Mouse (Mus musculus) cerebellum, postnatal 10 days (tissue): ENCODE results near the gene Suco.

Source experiments
- DNase-seq, 2 experiments: peaks; one replicate each; pipeline ENCODE4 v3.0.0; 2021; ENCODE audit warnings: mixed read lengths in 2 of 2

Suco gene

GRCm38 (mm10) chr1:161894126-161894525 is 17.6 kb upstream of the Suco start:
- DNase-seq, result no peak

- DNase-seq, result no peak
These were observed 12.3 kb upstream of the Suco start for GRCm38 (mm10) chr1:161888823-161889222.

GRCm38 (mm10) chr1:161887679-161888260 is 11.3 kb upstream of the Suco start:
- no peak for DNase-seq

DNA sequence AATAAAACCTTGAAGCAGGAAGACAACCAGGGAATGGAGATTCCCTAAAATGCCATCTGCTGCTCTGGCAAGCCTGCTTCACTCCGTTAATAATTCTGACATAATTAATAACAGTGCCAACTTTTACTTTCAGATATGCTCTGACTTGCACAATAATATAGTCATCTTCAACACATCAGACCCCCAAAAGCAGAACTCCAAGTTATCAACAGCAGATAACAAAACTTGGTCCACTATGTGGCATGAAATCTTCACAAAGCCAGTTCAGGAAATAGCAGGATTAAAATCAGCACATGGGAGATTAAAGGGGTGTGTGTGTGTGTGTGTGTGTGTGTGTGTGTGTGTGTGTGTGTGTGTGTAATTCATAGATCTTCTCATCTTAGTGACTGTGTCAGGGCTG is 9.3 kb upstream of the Suco start:
- peak; percentile 4 to 7 for DNase-seq

DNA sequence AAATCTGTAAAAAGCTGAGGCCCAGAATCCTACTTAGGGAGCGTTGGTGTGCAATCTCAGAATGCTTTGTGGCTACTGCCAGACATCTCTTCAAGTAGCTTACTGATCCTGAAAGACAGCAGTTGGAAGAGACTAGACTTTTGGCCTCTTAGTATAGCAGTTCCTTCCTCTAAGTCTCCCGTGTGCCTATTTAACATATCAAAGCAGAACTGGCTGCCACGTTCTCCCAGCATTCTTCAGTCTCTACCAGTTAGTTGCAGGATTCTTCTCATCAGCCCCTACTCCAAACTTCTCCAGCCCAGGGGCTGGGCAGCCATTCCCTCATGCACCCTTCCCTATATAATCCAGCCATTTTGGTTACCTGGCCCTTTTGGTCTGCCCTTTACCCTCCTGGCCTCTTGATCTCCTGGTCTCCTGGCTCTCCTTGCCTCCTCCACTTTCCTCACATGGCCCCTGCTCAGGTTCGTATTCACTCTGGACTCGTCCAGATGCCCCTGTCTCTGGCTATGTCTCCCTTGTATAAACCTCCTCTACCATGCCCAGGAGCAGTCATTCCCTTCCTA is 1.2 kb upstream of the Suco start:
- DNase-seq, result peak in 1 of 2 experiments; percentile 4

DNA sequence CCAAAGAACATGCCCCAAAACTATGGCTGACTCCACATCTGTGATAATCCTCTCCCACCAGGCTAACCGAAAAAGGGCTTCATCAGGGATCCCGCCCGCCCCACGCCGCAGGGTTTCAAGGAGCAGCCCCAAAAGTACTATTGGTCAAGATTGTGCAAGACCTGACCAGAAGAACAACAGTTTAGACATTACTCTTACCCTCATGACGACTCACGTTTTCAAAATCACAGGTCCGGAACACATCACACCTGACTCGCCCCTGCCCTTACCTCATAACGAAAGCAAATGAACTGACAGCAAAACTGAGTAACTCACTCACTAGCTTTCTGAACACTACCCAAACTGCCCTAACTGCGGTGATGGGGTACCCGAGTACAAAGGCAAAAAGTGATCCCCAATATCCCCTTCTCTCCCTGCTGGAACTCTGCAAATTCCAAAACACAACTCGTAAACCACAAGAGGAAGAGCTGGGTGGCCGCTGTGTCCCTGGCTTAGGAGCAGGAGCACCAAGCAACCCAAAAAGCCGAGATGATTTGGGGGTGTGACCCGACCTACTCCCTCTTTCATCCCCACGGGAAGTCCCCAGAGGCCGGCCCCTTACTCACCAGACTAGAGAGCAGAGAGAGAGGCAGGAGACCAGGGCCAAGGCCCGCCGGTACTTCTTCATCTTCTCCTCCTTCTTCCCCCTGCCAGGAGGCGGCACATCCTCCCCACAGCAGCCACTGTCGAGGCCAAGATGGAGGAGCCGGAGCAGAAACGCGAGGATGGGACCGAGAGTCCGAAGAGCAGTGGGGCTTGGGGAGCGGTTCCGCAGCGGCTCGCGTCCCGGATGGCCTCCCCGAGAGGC is 553 bp downstream of the Suco start:
- peak in 1 of 2 experiments; percentile 17 for DNase-seq

- no peak for DNase-seq
These were observed 7.1 kb downstream of the Suco start for GRCm38 (mm10) chr1:161869422-161869821.

- DNase-seq, result no peak
These were observed 8.1 kb downstream of the Suco start for GRCm38 (mm10) chr1:161868413-161868812.

DNA sequence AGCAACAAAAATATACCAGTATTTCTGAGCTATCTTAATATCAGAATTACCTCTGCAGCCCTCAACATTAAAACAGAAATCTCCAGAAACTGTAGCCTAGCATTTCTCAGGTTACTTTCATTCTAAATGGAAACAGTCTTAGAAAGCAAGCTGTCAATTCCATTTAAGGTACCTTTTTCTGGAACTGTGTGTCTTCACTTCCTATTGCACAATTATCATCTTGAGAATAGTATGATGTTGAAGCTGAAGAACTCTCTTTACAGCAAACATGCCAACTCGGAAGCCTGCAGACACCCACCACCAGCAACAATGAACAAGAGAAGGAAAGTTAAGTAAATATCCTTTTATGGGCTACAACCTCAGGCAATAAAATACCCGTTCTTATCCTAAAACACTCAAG is 12.7 kb downstream of the Suco start:
- DNase-seq, result no peak

- no peak for DNase-seq
These were observed 17.2 kb downstream of the Suco start for GRCm38 (mm10) chr1:161859248-161859647.

- DNase-seq, result no peak
These were observed 49.8 kb downstream of the Suco start for GRCm38 (mm10) chr1:161826677-161827076.

DNA sequence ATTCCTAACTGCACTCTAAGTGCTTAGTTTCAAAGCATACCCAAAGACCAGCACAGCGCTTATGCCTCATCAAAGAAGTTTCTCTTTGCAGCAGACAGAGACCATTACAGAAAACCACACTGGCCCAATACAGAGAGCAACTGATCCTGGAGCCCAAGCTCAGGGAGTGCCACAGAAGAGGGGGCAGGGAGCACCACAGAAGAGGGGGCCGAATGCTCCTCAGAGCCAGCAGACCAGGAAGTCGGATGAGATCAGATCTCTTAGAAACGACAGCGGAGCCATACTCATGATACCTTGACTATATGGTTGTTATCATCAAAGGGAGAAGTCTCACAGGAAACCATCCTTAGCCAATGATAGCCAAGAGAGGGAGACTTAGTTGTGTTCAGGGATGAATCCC is 67.1 kb downstream of the Suco start:
- DNase-seq, result no peak

- DNase-seq, result no peak
These were observed 67.5 kb downstream of the Suco start for GRCm38 (mm10) chr1:161808980-161809379.

DNA sequence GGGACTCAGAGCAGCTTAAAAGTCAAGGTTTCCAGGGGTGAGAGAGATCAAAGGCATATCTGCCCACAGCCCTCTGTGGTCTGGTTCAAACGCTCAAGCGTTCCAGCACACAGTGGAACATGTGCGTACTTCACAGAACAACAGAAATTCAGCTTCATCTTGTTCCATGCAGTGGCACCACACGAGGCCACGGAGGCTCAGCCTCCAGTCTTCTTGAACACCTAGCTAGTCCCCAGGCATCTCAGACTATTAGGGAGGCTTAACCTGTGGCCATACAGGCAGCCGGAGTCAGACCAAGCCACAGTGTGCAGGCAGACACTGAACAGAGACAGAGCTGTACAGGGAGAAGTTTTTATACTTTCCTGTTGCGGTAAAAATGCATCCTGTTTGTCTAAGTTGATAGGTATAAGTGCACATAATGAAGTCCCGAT is 71.9 kb downstream of the Suco start:
- no peak for DNase-seq

GRCm38 (mm10) chr1:161801321-161801720 is 75.2 kb downstream of the Suco start:
- no peak for DNase-seq

DNA sequence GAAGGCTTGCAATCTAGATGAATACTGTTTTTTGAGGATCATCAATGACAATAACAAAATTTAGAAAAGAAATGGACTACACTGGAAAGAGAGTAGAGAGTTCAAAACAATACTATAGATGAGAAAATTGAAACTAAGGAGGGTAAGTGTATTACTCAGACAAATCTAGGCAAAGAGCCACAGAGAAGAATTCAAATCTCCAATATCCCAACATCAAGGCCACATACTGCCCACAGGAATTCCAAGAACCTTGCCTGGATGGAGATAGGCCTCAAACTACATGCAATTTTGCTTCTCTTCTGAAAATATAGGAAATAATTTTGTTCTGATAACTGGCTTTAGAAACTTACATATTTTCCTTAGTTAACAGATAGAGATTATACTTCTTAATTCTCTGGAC is 76.2 kb downstream of the Suco start:
- DNase-seq, result no peak

DNA sequence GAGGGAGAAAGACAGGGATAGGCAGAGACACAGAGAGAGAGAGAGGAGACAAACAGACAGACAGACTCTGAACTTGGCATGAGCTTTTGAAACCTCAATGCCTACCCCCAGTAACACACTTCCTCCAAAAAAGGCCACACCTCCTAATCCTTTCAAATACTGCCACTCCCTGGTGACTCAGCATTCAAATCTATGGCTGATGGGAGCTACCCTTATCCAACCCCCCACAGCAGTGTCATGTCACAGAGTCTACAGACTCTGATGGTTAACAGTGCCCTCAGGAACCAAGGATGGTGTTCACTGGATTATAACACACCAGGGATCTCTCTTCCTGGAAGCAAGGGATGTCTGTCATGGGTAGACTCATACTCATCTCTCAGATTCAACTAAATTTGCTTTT is 76.7 kb downstream of the Suco start:
- DNase-seq, result no peak

DNA sequence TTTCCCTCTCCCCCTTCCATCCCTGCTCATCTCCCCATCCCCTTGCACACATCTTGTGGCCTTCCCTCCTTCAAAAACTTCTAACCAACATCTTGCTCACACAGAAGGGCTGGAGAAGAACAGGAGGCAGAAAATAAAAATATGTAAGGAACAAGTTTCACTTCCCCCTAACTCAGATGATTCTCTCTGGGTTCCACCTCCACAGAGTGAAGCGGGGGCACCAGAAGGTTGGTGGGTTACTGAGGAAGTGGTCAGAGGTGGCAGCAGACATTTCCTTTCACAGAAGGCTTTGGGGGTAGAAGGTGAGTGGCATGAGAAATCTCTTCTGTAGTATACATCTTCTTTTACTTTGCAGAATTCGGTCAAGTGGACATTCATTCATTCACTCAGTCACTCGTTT is 77.6 kb downstream of the Suco start:
- no peak for DNase-seq

DNA sequence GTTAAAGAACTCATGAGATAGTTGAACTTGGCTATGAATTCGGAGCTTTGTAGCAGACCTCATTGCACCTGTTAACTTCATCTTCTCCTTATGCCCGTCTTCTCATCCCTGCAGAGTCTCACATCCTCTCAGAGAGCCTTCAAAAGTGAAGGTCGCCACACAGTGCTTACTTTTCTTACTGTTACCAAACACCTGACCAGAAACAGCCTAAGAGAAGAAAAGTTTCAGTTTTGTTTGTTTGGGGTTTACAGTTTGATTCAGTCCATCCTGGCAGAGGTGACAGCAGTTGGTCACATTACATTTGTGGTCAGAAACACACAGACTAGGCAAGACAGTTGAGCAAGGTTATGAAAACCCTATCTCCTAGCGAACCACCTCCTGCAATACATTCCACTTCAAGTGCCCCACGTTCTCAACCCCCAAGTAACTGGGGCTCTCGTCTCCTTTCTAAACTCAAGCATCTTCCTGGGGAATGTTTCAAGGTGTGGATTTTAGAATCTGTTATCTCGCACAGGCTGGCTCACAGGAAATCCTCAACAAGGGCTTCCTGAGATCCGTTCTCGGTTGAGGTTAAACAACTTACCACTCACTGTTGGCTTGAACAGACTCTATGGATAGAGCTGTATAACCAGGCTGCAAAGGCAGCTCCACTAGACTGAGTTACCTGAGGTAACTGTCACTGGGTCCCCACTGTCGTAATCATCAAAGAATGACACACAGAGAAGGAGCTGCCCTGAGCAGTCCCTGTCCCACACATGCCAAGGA is 81.9 kb downstream of the Suco start:
- DNase-seq, result no peak

- no peak for DNase-seq
These were observed 83.2 kb downstream of the Suco start for GRCm38 (mm10) chr1:161793321-161793720.

DNA sequence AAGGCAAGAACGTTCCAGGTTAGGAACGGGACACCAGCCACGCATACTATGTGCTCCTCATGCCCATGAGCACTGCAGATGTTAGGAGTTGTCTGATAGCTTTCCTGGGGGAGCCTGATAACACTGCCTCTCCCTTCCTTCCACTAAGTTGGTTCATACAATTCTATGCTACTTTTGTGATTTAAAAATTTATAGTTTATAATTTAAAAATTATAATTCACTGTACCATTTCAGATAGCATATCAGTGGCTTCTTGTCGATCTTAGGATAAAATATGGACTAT is 83.9 kb downstream of the Suco start:
- DNase-seq, result no peak

DNA sequence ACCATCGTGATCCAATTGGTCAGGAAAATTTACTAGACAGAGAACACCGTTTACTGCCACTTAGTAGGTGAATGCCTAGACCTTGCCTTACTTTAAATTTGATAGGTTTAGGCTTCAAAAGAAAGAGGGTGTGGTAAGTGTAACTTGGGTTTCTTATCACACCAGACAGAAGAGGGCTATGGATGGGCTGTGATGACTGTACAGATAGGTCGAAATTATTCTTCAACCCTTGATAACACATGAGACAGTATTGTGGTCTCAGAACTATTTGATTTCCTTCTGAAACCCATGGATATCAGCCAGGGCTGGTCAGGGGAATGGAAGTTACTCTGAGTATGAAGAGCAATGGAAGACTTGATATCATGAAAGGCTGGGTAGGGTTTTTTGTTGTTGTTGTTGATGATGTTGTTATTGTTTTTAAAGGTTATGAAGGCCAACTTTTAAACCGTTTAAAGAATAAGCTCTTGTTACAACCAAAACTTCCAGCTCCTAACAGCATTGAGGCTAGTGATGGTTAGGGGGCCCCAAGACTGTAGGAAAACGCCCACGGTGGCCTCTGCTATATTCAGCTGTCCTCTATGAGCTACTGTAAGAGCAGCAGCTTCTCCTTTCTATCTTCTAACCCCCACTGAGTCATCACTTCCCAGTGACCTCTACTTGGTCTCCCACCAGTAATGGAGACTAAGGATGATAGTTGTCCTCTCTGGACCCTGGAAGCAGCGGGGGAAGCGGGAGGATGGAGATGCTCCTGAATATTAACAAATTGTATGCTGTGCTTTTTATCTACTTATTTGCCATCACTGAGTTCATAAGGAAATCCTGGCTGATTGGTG is 84.4 kb downstream of the Suco start:
- no peak for DNase-seq

GRCm38 (mm10) chr1:161788339-161788738 is 88.1 kb downstream of the Suco start, which contains the start of gene Fasl:
Gene Fasl, minus strand, starts transcription at chr1:161788495.
- no peak for DNase-seq
